Mouse (Mus musculus): ENCODE results near the gene Prps1l3. TPM values are rescaled to one million over a fixed set of nuclear protein-coding genes. Genes with fewer than 3 reads are reported as not detected.

Prps1l3 gene
- polyA plus RNA-seq (2012; rRNA removed) = 20.8 and 21.6 TPM in 2 replicates

- peak; percentile 60; the same call in 1 of the 2 replicates for TF ChIP-seq POLR2A (IDR thresholded peaks at IDR 0.05; ENCODE audit: borderline replicate concordance, extremely low read depth, insufficient read depth, insufficient read length, poor library complexity, severe bottlenecking)
- no peak for TF ChIP-seq CTCF (IDR thresholded peaks at IDR 0.05; ENCODE audit: borderline replicate concordance, extremely low read depth, insufficient read depth, insufficient read length)
- DNase-seq (ENCODE audit: low read depth) = peak; percentile 98
Measured at GRCm38 (mm10) chr12:57230192-57230706, at the start of gene Prps1l3, which contains the start of gene Mipol1. Prps1l3 (plus strand) TSS chr12:57230412. Mipol1 (plus strand) TSS chr12:57230427.

DNA sequence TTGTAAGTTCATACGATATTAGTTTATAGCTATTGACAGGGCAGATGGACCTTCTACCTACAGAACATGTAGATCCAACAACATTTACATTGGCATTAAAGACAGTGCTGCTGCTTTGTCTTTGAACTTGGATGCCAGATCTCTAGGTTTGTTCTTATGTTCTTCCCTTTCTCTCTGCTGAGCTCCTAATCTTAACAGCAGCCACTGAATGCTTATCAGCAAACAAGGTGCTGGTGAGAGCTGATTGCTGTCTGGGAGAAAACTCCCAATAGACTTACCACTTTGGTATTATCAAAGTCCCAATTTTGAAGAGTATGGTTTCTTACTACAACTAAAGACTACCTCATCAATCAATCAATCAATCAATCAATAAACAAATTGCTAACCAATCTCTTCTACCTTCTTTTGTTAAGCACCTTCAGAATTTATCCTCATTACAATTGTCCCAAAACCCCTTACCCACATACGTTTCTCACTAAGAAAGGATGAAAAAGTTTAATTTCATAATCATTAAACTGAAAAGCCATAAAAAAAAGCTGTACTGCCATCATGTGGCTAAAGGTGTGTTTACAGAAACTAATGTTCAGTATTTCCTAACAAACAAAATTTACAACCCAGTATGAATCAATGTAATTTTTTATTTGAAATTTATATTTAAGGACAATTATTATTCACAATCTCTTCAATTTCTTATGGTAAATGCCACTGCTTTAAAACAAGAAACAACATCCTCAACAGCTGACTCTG, 45.6 kb upstream of the Prps1l3 start:
- TF ChIP-seq POLR2A (IDR thresholded peaks at IDR 0.05; ENCODE audit: borderline replicate concordance, extremely low read depth, insufficient read depth, insufficient read length, poor library complexity, severe bottlenecking) = no peak
- TF ChIP-seq CTCF (IDR thresholded peaks at IDR 0.05; ENCODE audit: borderline replicate concordance, extremely low read depth, insufficient read depth, insufficient read length) = no peak
- peak; percentile 21 for DNase-seq (ENCODE audit: low read depth)

- no peak for TF ChIP-seq POLR2A (IDR thresholded peaks at IDR 0.05; ENCODE audit: borderline replicate concordance, extremely low read depth, insufficient read depth, insufficient read length, poor library complexity, severe bottlenecking)
- TF ChIP-seq CTCF (IDR thresholded peaks at IDR 0.05; ENCODE audit: borderline replicate concordance, extremely low read depth, insufficient read depth, insufficient read length) = peak; percentile 22; the same call in 1 of the 2 replicates
Measured at GRCm38 (mm10) chr12:57185475-57185874, 44.7 kb upstream of the Prps1l3 start.

DNA sequence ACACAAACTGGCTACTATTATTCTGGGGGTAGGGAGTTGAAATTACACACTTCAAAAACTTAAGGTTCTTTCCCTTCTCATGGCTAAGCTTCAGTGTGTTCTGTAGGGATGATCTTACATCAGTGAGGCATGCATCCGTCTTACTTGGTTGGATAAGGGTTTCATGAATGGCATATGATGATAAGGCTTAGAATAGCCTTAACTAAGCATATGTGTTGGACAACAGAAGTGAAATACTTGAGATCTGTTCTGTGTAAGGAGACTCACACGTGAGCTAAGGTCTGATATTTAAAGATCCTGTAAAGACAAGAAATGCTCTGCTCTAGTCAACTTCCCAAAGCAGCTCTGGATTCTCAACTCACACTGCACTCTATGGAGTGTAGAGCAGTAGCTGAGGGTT, 44.1 kb upstream of the Prps1l3 start:
- DNase-seq (ENCODE audit: low read depth) = no peak
- TF ChIP-seq CTCF (IDR thresholded peaks at IDR 0.05; ENCODE audit: borderline replicate concordance, extremely low read depth, insufficient read depth, insufficient read length) (no peak), POLR2A (IDR thresholded peaks at IDR 0.05; ENCODE audit: borderline replicate concordance, extremely low read depth, insufficient read depth, insufficient read length, poor library complexity, severe bottlenecking) (no peak)

More at GRCm38 (mm10) chr12:57185475-57185874, 44.7 kb upstream of the Prps1l3 start:
- peak; percentile 32 for DNase-seq (ENCODE audit: low read depth)

DNA sequence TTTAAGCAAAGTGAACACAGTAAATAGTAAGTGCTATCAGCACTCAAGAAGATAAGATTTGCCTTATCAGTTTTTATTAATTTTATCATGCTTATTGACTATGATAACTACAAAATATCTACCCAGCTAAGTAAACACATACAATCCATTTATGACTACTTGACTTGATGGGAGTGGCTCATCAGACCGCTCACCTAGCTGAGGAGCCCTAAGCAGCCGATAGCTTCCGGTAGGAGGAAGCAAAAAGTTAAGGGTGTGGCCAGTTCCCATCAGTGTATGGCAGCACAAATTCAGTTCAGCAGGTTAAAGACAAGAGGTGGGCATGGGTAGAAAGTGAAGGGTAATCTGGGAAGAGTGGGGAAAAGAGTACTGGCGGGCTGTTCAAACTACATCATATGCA, 43.2 kb upstream of the Prps1l3 start:
- no peak for DNase-seq (ENCODE audit: low read depth)
- TF ChIP-seq CTCF (IDR thresholded peaks at IDR 0.05; ENCODE audit: borderline replicate concordance, extremely low read depth, insufficient read depth, insufficient read length) = no peak
- TF ChIP-seq POLR2A (IDR thresholded peaks at IDR 0.05; ENCODE audit: borderline replicate concordance, extremely low read depth, insufficient read depth, insufficient read length, poor library complexity, severe bottlenecking) = no peak

DNA sequence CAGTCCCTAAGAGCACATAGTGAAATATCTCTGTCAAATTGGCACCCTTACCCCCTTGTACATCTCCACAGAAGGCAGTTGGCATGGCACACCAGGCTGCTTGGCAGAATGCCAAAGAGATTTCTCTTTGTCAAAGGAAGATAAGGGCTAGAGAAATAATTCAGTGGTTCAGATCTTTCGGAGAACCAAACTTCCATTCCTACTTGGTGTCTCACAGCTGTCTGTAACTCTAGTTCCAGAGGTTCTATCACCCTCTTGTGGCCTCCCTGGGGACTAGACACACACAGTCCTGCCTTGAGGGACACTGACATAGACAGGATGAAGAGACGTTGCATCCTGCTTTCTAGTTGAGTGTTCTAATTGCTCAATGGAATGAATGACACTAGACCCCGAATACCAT, 35.6 kb upstream of the Prps1l3 start:
- TF ChIP-seq CTCF (IDR thresholded peaks at IDR 0.05; ENCODE audit: borderline replicate concordance, extremely low read depth, insufficient read depth, insufficient read length) (peak; percentile 26; the same call in 1 of the 2 replicates), POLR2A (IDR thresholded peaks at IDR 0.05; ENCODE audit: borderline replicate concordance, extremely low read depth, insufficient read depth, insufficient read length, poor library complexity, severe bottlenecking) (no peak)
- peak; percentile 56 for DNase-seq (ENCODE audit: low read depth)

GRCm38 (mm10) chr12:57196286-57196607, 34.0 kb upstream of the Prps1l3 start:
- no peak for DNase-seq (ENCODE audit: low read depth)
- TF ChIP-seq POLR2A (IDR thresholded peaks at IDR 0.05; ENCODE audit: borderline replicate concordance, extremely low read depth, insufficient read depth, insufficient read length, poor library complexity, severe bottlenecking) = no peak
- TF ChIP-seq CTCF (IDR thresholded peaks at IDR 0.05; ENCODE audit: borderline replicate concordance, extremely low read depth, insufficient read depth, insufficient read length) = no peak

- TF ChIP-seq POLR2A (IDR thresholded peaks at IDR 0.05; ENCODE audit: borderline replicate concordance, extremely low read depth, insufficient read depth, insufficient read length, poor library complexity, severe bottlenecking) (no peak), CTCF (IDR thresholded peaks at IDR 0.05; ENCODE audit: borderline replicate concordance, extremely low read depth, insufficient read depth, insufficient read length) (no peak)
- peak; percentile 50 for DNase-seq (ENCODE audit: low read depth)
Measured at GRCm38 (mm10) chr12:57196608-57197362, 33.4 kb upstream of the Prps1l3 start.

DNA sequence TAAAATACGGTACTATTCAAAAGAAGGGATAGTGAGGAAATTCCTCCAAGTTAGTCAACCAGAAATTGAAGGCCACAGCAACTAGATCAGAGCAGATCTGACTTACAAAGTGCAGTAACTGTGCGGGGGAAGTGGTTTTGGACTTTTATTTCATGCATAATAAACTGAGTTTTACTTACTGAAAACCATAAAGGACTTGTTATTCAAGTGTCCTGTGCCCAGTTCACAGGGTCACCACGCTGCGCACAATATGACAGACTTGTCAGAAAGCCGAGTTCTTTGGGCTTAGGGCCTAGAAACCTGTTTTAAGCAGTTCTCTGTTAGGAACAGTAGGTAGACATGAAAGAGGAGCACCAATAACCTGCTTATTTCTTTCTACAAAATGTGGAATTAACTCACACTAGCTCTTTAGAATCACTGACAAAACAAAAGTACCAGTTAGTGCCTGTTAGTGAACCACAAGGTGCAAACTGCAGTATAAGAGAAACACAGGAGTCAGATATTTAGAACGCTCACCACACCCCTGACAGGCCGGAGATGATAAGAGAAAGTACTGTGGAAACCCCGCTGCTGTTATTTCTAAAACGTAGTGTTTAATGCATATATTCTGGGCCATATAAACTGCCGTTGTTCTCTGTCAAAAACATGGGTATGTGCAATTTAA, 32.7 kb upstream of the Prps1l3 start, which contains the start of gene Slc25a21:
Gene Slc25a21, minus strand, starts transcription at position 110 of the 664 bp plus-strand sequence.
- DNase-seq (ENCODE audit: low read depth) = peak; percentile 28
- TF ChIP-seq CTCF (IDR thresholded peaks at IDR 0.05; ENCODE audit: borderline replicate concordance, extremely low read depth, insufficient read depth, insufficient read length) (no peak), POLR2A (IDR thresholded peaks at IDR 0.05; ENCODE audit: borderline replicate concordance, extremely low read depth, insufficient read depth, insufficient read length, poor library complexity, severe bottlenecking) (no peak)

DNA sequence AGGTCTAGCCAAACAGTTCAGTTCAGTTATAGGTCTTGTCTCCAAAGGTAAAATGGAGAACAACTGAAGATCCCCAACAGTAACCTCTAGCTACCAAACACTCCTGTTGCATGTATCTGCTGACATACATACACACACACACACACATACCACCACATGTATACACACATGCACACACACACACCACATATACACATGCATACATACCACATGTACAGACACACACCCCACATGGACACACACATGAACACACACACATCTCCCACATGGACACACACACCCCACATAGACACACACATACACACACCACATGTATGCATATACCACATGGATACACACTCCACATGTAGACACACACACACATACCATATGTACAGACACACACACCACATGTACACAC, 31.9 kb upstream of the Prps1l3 start:
- DNase-seq (ENCODE audit: low read depth) = no peak
- TF ChIP-seq POLR2A (IDR thresholded peaks at IDR 0.05; ENCODE audit: borderline replicate concordance, extremely low read depth, insufficient read depth, insufficient read length, poor library complexity, severe bottlenecking) = no peak
- TF ChIP-seq CTCF (IDR thresholded peaks at IDR 0.05; ENCODE audit: borderline replicate concordance, extremely low read depth, insufficient read depth, insufficient read length) = no peak

DNA sequence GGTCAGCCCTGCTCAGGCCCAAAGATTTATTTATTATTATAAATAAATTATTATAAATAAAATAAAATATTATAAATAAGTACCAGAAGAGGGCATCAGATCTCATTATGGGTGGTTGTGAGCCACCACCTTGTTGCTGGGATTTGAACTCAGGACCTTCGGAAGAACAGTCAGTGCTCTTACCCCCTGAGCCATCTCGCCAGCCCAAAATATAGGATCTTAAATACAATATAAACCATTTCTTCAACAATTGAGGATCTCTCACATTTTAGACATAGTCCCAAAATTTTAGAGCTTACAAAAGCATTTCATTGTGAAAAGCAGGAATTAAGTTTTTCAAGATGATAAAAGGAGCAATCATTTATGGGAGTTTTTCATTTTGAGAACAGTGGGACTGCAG, 30.8 kb upstream of the Prps1l3 start:
- no peak for DNase-seq (ENCODE audit: low read depth)
- TF ChIP-seq CTCF (IDR thresholded peaks at IDR 0.05; ENCODE audit: borderline replicate concordance, extremely low read depth, insufficient read depth, insufficient read length) (no peak), POLR2A (IDR thresholded peaks at IDR 0.05; ENCODE audit: borderline replicate concordance, extremely low read depth, insufficient read depth, insufficient read length, poor library complexity, severe bottlenecking) (no peak)

All from brain, embryonic 14.5 days (tissue).